Mouse (Mus musculus) CH12.LX (cell line): Measurements from ENCODE around the gene Olfr676. TPM values are rescaled to one million over a fixed set of nuclear protein-coding genes. Genes with fewer than 3 reads are reported as not detected.

ENCODE experiments used
- DNase-seq: peaks from one replicate; pipeline ENCODE4 v3.0.0-alpha.2; 2013; ENCODE audit errors: extremely low read depth
- H3K27ac ChIP-seq: 2 replicates; pipeline ENCODE4 v1.5.1; 2012; ENCODE audit warnings: low read depth, mild to moderate bottlenecking, control low read depth, moderate library complexity; ENCODE audit not compliant: insufficient read depth
- H3K27me3 ChIP-seq: replicated peaks from 2 replicates; pipeline ENCODE3; 2012; ENCODE audit warnings: inconsistent platforms
- H3K36me3 ChIP-seq, 2 experiments: replicated peaks in 1 of 2; 2 replicates each; pipeline versions ENCODE3 to v1.6.1; 2012; ENCODE audit warnings: inconsistent platforms in 1 of 2, low read length in 1 of 2, mild to moderate bottlenecking in 1 of 2, mixed read lengths in 1 of 2, moderate library complexity in 1 of 2; ENCODE audit not compliant: control insufficient read depth in 1 of 2, insufficient read depth in 1 of 2
- H3K4me1 ChIP-seq, 2 experiments: 2 replicates each; pipeline ENCODE4 v1.6.1; 2012; ENCODE audit warnings: inconsistent platforms in 1 of 2, moderate library complexity in 1 of 2; ENCODE audit not compliant: insufficient read depth in 2 of 2, control insufficient read depth in 1 of 2
- H3K4me2 ChIP-seq: 2 replicates; pipeline ENCODE4 v1.6.1; 2012; ENCODE audit warnings: low read depth, mild to moderate bottlenecking, control low read depth; ENCODE audit not compliant: poor library complexity, insufficient read depth, severe bottlenecking
- H3K4me3 ChIP-seq, 3 experiments: fragments of 150-350 bp in 1 of 3; sonication (generic) in 1 of 3; replicated peaks in 1 of 3; 2 replicates each; pipeline versions ENCODE3 to v1.5.1; 2011 to 2012; ENCODE audit warnings: low read depth in 2 of 3, low read length in 2 of 3, mild to moderate bottlenecking in 2 of 3, moderate library complexity in 2 of 3, control low read depth in 1 of 3, improper control_type of control experiment in 1 of 3, inconsistent platforms in 1 of 3, mixed read lengths in 1 of 3; ENCODE audit not compliant: poor library complexity in 1 of 3
- H3K79me2 ChIP-seq: replicated peaks from 2 replicates; pipeline ENCODE4 v1.6.1; 2012; ENCODE audit warnings: mild to moderate bottlenecking, moderate library complexity; ENCODE audit not compliant: control insufficient read depth, poor library complexity, insufficient read depth, severe bottlenecking; ENCODE audit errors: extremely low read depth
- H3K9ac ChIP-seq: 2 replicates; pipeline ENCODE4 v1.6.1; 2012; ENCODE audit warnings: low read depth, mild to moderate bottlenecking, control low read depth, moderate library complexity; ENCODE audit not compliant: insufficient read depth
- H3K9me3 ChIP-seq: replicated peaks from 2 replicates; pipeline ENCODE3; 2012; ENCODE audit warnings: low read length, inconsistent platforms, mixed read lengths
- BHLHE40 ChIP-seq: IDR thresholded peaks from 2 replicates; pipeline ENCODE4 v1.6.1; 2011; ENCODE audit warnings: mild to moderate bottlenecking, low read depth, low read length, improper control_type of control experiment
- CHD1 ChIP-seq: IDR thresholded peaks from 2 replicates; pipeline ENCODE4 v1.6.1; 2012; ENCODE audit warnings: low read depth, low read length, improper control_type of control experiment, inconsistent platforms
- CHD2 ChIP-seq: IDR thresholded peaks from 2 replicates; pipeline ENCODE4 v1.6.1; 2011; ENCODE audit warnings: low read length, improper control_type of control experiment
- CTCF ChIP-seq, 2 experiments: IDR thresholded peaks in 1 of 2; conservative IDR thresholded peaks in 1 of 2; 2 replicates each; pipeline ENCODE4 v1.5.1; 2011 to 2012; ENCODE audit warnings: low read depth in 2 of 2, low read length in 2 of 2, improper control_type of control experiment in 1 of 2, inconsistent platforms in 1 of 2, mild to moderate bottlenecking in 1 of 2, moderate library complexity in 1 of 2
- E2F4 ChIP-seq: IDR thresholded peaks from 2 replicates; pipeline ENCODE4 v1.6.1; 2011; ENCODE audit warnings: low read depth, low read length, improper control_type of control experiment; ENCODE audit not compliant: insufficient replicate concordance
- ELF1 ChIP-seq: IDR thresholded peaks from 2 replicates; pipeline ENCODE4 v1.6.1; 2014; ENCODE audit warnings: low read depth, mild to moderate bottlenecking, inconsistent platforms, low read length, improper control_type of control experiment
- EP300 ChIP-seq: IDR thresholded peaks from 2 replicates; pipeline ENCODE4 v1.6.1; 2011; ENCODE audit warnings: low read length, improper control_type of control experiment
- ETS1 ChIP-seq: conservative IDR thresholded peaks from 2 replicates; pipeline ENCODE4 v1.6.1; 2012; ENCODE audit warnings: low read depth, mild to moderate bottlenecking, inconsistent platforms, low read length, improper control_type of control experiment, moderate library complexity
- GABPA ChIP-seq: IDR thresholded peaks from 2 replicates; pipeline ENCODE4 v1.6.1; 2012; ENCODE audit warnings: low read depth, low read length, improper control_type of control experiment, inconsistent platforms; ENCODE audit not compliant: insufficient replicate concordance
- JUN ChIP-seq: IDR thresholded peaks from 2 replicates; pipeline ENCODE4 v1.6.1; 2011; ENCODE audit warnings: low read depth, mild to moderate bottlenecking, low read length, improper control_type of control experiment, moderate library complexity; ENCODE audit not compliant: insufficient read depth
- JUND ChIP-seq: conservative IDR thresholded peaks from 2 replicates; pipeline ENCODE4 v1.6.1; 2011; ENCODE audit warnings: low read depth, low read length, improper control_type of control experiment
- KAT2A ChIP-seq: IDR thresholded peaks from 2 replicates; pipeline ENCODE4 v1.6.1; 2012; ENCODE audit warnings: low read length, improper control_type of control experiment, inconsistent platforms; ENCODE audit not compliant: insufficient replicate concordance
- MAX ChIP-seq: IDR thresholded peaks from 2 replicates; pipeline ENCODE4 v1.6.1; 2011; ENCODE audit warnings: low read length, improper control_type of control experiment
- MYC ChIP-seq: IDR thresholded peaks from 2 replicates; pipeline ENCODE4 v1.6.1; 2011; ENCODE audit warnings: low read depth, mild to moderate bottlenecking, improper control_type of control experiment, low read length
- RAD21 ChIP-seq: IDR thresholded peaks from 2 replicates; pipeline ENCODE4 v1.6.1; 2011; ENCODE audit warnings: low read depth, mild to moderate bottlenecking, low read length, improper control_type of control experiment, moderate library complexity
- SIN3A ChIP-seq: IDR thresholded peaks from 2 replicates; pipeline ENCODE4 v1.6.1; 2012; ENCODE audit warnings: low read length, improper control_type of control experiment, inconsistent platforms
- SMC3 ChIP-seq: IDR thresholded peaks from 2 replicates; pipeline ENCODE4 v1.6.1; 2011; ENCODE audit warnings: low read depth, low read length, improper control_type of control experiment
- TBP ChIP-seq: conservative IDR thresholded peaks from 2 replicates; pipeline ENCODE4 v1.6.1; 2011; ENCODE audit warnings: low read depth, low read length, improper control_type of control experiment
- TCF12 ChIP-seq: IDR thresholded peaks from 2 replicates; pipeline ENCODE4 v1.6.1; 2014; ENCODE audit warnings: low read depth, mild to moderate bottlenecking, inconsistent platforms, low read length, improper control_type of control experiment
- UBTF ChIP-seq: IDR thresholded peaks from 2 replicates; pipeline ENCODE4 v1.6.1; 2012; ENCODE audit warnings: low read depth, mild to moderate bottlenecking, inconsistent platforms, low read length, improper control_type of control experiment, moderate library complexity
- USF2 ChIP-seq: conservative IDR thresholded peaks from 2 replicates; pipeline ENCODE4 v1.6.1; 2011; ENCODE audit warnings: low read depth, low read length, improper control_type of control experiment
- ZC3H11A ChIP-seq: IDR thresholded peaks from 2 replicates; pipeline ENCODE4 v1.6.1; 2012; ENCODE audit warnings: low read depth, mild to moderate bottlenecking, inconsistent platforms, low read length, improper control_type of control experiment
- dilution Hi-C: fragments of 300-500 bp; cut with MboI; formaldehyde crosslinking; loops from 2 replicates; pipeline ENCODE4 v1.14.3; 2020; ENCODE audit warnings: low sequenced_read_pairs; ENCODE audit not compliant: extremely low pct_unique_long_range_greater_than_20kb, extremely low pct_ligation_motif_present
- in situ Hi-C: fragments of 300-500 bp; cut with MboI; formaldehyde crosslinking; loops from 3 replicates; pipeline ENCODE4 v1.14.3; 2019; ENCODE audit warnings: low sequenced_read_pairs, low pct_ligation_motif_present, low pct_unique_long_range_greater_than_20kb, mixed read lengths
- polyA plus RNA-seq: library from polyadenylated mRNA; unstranded; fragments of >175 nt; gene quantifications from 2 replicates; pipeline ENCODE4 v1.2.1, GENCODE M21; 2012; ENCODE audit warnings: low read depth; ENCODE audit not compliant: insufficient read length
- total RNA-seq, 2 experiments: library from RNA; depleted of rRNA; stranded (reverse); fragments of 300-350 nt in 1 of 2; fragments of >200 nt in 1 of 2; gene quantifications; 2 replicates each; pipeline ENCODE4 v1.2.3; 2012 to 2014

The Olfr676 gene
- total and polyA plus RNA-seq, 3 experiments, result not detected

GRCm38 (mm10) chr7:105058951-105059350 lies 26.5 kb downstream of the Olfr676 start:
- TF ChIP-seq KAT2A, result no peak
- no peak for TF ChIP-seq CHD1
- TF ChIP-seq TCF12, result no peak
- no peak for TF ChIP-seq JUND
- TF ChIP-seq SMC3, result peak; percentile 6; the same call in 1 of the 2 replicates
- no peak for TF ChIP-seq UBTF
- TF ChIP-seq MAX, result no peak
- no peak for TF ChIP-seq SIN3A
- TF ChIP-seq GABPA, result no peak
- TF ChIP-seq E2F4, result no peak
- TF ChIP-seq BHLHE40, result no peak
- TF ChIP-seq RAD21, result peak; percentile 2; the same call in 1 of the 2 replicates
- peak in 1 of 2 experiments; percentile 37; a peak in 2 of 4 replicates for TF ChIP-seq CTCF (conservative IDR thresholded peaks at IDR 0.05 in 1 of 2, IDR thresholded peaks at IDR 0.05 in 1 of 2; ENCODE audit: low read depth in 2 of 2, low read length in 2 of 2)
- H3K79me2 ChIP-seq, result no peaks in the 10 kb centered on the region
- no peaks in the 10 kb centered on the region for H3K36me3 ChIP-seq
- dilution Hi-C loops (no loop called here), in situ Hi-C loops (no loop called here)
- no peak overlapping the region for H3K4me2 ChIP-seq
- peaks cover 0 to 3% of the 10 kb centered on the region in 2 experiments; a peak in 1 of 4 replicates for H3K4me1 ChIP-seq
- H3K4me3 ChIP-seq, result no peak overlapping the region
- no peak overlapping the region for H3K27ac ChIP-seq
- H3K27me3 ChIP-seq, result no peaks in the 10 kb centered on the region
- no peak for DNase-seq
- H3K9me3 ChIP-seq, result no peaks in the 10 kb centered on the region
- no peak overlapping the region for H3K9ac ChIP-seq

DNA sequence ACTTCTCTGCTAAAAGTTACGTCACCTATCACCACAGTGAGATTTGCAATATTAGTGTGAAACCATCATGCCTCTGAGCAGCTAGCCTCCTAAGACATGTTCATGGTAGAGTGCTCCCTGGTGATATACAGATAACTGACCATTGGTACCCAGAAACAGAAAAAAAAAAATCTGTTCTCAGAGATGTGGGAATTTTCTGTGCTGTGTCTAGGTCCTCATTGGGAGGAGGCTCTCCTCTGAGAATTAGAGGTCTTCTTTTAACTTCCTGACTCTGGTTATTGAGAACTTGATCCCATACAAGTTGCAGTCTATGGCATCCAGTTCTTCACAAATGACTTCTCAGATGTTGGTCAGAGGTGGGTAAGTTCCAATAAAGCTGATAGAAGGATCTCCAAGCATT lies 31.7 kb downstream of the Olfr676 start, which contains the start of gene Olfr678:
Olfr678 (plus strand) TSS at position 301 of the 400 bp plus-strand sequence.
- no peak for DNase-seq
- Histone ChIP-seq H3K9me3 (no peaks in the 10 kb centered on the region), H3K79me2 (no peaks in the 10 kb centered on the region), H3K36me3 (no peaks in the 10 kb centered on the region), H3K27ac (no peak within 1 kb of the TSS), H3K9ac (no peak within 1 kb of the TSS), H3K4me2 (no peak within 1 kb of the TSS)
- dilution Hi-C loops, result no loop called here
- in situ Hi-C loops, result no loop called here
- TF ChIP-seq ETS1 (no peak), EP300 (no peak), ELF1 (no peak), SMC3 (no peak), USF2 (no peak), MYC (no peak), RAD21 (no peak), CTCF (conservative IDR thresholded peaks at IDR 0.05 in 1 of 2, IDR thresholded peaks at IDR 0.05 in 1 of 2; ENCODE audit: low read depth in 2 of 2, low read length in 2 of 2) (no peak), TBP (no peak), ZC3H11A (no peak), TCF12 (no peak), JUND (no peak), GABPA (no peak), UBTF (no peak), CHD2 (no peak), JUN (no peak)
- TF ChIP-seq, all 38 proteins: peak for 0
- Histone ChIP-seq H3K4me1 (peaks cover 0 to 3% of the 10 kb centered on the region in 2 experiments; a peak in 1 of 4 replicates), H3K4me3 (no peak within 1 kb of the TSS), H3K27me3 (no peaks in the 10 kb centered on the region)
